Mouse (Mus musculus) ZHBTc4 (cell line): ENCODE data around the gene Frmpd3.
A peak's percentile ranks its signal among the peaks of the same experiment; 100 is the strongest.

Source experiments
- DNase-seq: peaks from one replicate; pipeline ENCODE4 v3.0.0-alpha.2; 2011; ENCODE audit warnings: low read depth, low spot score

The Frmpd3 gene

GRCm38 (mm10) chrX:140456279-140456731, 114.2 kb downstream of the Frmpd3 start, which contains the start of gene Prps1:
Prps1 (plus strand) TSS chrX:140456613.
- DNase-seq: peak; percentile 93

- DNase-seq: no peak
These were observed 114.9 kb downstream of the Frmpd3 start for GRCm38 (mm10) chrX:140456751-140457491.

GRCm38 (mm10) chrX:140457502-140457901, 115.4 kb downstream of the Frmpd3 start:
- DNase-seq: no peak

- DNase-seq: no peak
These were observed 136.2 kb downstream of the Frmpd3 start for GRCm38 (mm10) chrX:140478231-140478630.

GRCm38 (mm10) chrX:140479171-140479570, 137.1 kb downstream of the Frmpd3 start:
- DNase-seq: peak; percentile 75
